Mouse (Mus musculus): ENCODE results near the gene Nepro. TPM values are rescaled to one million over a fixed set of nuclear protein-coding genes. Genes with fewer than 3 reads are reported as not detected.

The Nepro gene
- 2.1 and 4.5 TPM in 2 replicates for polyA plus RNA-seq (2015; fragmentation: Nextera tagmentation; extraction: Ambion mirVana)

DNA sequence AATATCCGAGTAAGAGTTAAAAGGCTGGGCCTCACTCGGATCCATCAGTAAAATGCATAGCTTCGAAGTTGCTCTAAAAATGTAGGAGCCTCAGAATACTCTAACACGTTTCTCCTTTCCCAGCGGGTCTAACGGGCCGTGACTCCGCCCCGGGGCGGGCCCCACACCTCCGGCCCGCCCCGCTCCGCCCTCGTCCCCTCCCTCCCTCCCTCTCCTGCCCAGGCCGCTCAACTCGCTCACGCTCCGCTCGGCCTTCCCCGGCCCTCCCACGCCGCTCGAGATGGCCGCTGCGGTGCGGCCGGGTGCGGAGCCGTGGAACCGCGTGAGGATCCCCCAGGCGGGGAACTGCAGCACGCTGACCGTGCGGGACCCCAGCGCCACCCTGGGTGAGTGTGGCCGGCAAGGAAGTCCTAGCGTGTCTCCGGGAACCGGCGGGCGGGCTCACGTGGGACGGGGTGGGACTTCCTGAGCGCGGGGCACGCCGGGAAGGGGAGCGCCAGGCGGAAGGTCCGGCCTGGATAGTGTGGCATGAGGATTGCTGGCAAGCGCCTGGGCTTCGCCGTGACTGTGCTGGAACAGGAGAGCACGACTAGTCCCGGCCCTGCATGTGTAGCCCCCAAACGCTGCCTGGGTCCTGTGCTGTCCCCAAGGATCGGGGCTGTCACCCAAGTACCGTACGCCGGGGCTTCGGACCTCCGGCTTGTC is at the start of gene Nepro:
Gene Nepro (plus strand): TSS at position 219 of the 705 bp plus-strand sequence.

DNA sequence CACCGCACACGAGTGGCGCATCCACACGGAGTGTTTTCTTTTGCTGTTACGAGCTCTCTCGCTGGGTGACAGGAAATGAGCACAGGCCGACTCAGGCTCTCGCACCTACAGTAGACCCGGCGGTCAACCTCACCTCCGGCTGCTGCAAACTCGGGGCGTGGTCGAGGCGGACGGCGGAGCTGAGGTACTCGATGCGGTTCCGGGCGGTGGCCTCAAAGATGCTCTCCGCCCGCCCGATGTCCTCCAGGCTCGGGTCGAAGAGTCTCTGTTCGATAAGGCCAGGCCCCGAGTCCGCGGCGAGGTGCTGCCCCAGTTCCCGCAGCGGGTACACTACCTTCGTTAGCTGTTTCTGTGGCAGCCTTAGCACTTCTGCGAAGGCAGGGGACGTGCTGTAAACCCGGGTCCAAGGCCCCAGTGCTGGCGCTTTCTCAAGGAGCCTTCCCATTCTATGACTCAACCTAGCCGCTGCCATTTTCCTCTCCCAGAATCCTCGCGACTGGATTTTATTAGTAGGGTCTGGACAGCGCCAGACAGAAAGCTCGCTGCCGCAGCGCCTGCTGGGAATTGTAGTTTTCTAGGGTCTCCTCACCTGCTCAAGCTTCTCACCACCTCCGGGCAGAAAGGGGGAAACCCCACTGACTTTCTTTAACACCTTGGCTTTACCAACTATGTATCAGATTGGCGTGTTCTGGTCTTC is 21.9 kb downstream of the Nepro start, which contains the start of gene Gtpbp8:
Gene Gtpbp8 (minus strand): TSS at position 498 of the 697 bp plus-strand sequence.

DNA sequence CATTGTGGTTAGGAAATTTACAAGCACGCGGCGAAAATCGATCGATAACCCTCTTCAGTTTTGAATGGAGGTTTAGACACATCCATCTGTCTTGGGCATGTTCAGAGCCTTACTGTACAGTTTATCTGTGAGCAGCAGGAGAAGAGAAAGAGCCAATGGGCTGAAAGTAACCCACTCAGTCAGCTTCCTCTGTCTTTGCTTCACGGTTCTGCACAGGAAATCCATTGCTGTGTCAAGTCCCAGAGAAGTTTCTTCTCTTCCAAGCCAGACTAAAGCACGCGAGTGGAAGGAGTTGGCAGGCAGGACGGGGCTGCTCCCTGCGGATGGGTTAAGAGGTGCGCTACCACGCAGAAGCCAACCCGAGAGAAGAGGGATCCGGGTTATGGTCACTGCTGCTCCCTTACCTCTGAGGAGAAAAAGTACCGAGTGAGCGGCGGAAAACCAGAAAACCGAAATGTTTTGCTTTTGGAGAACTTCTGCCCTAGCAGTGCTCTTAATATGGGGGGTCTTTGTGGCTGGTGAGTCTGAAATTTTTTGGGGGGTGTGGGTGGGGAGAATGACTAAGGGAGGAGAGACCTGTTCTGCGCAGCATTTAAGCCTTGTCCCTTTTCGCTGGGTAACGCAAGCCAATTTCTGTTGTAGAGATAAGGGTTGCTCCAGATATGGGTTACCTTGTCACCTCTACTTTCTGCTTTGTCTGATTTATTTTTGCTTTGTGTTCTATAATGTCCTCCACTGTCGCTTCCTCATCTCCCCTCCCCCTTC is 41.6 kb downstream of the Nepro start, which contains the start of gene Cd200r1:
Gene Cd200r1 (plus strand): TSS at position 182 of the 765 bp plus-strand sequence.

Other genes starting within 250 kb of the Nepro start
- 18.6 and 20.1 TPM in 2 replicates for gene Boc, start 165.4 kb upstream of the Nepro start, polyA plus RNA-seq (2015; fragmentation: Nextera tagmentation; extraction: Ambion mirVana)
- gene Gtpbp8, start 22.1 kb downstream of the Nepro start, polyA plus RNA-seq (2015; fragmentation: Nextera tagmentation; extraction: Ambion mirVana): 32.4 and 37.6 TPM in 2 replicates
- 2.5 and 2.6 TPM in 2 replicates for gene Cd200r1, start 41.4 kb downstream of the Nepro start, polyA plus RNA-seq (2015; fragmentation: Nextera tagmentation; extraction: Ambion mirVana)
- 0.17 and 0.21 TPM in 2 replicates for gene Cd200r4, start 87.4 kb downstream of the Nepro start, polyA plus RNA-seq (2015; fragmentation: Nextera tagmentation; extraction: Ambion mirVana)
- gene Cd200r2, start 142.8 kb downstream of the Nepro start, polyA plus RNA-seq (2015; fragmentation: Nextera tagmentation; extraction: Ambion mirVana): not detected in 2 replicates
- 0.61 and 0.98 TPM in 2 replicates for gene Cd200r3, start 219.4 kb downstream of the Nepro start, polyA plus RNA-seq (2015; fragmentation: Nextera tagmentation; extraction: Ambion mirVana)